Mouse (Mus musculus) megakaryocyte, embryonic 14.5 days (primary cell): Measurements from ENCODE around the gene Ppt2.

Experiments used
- FLI1 ChIP-seq: IDR thresholded peaks from 2 replicates; pipeline ENCODE4 v1.6.1; 2012; ENCODE audit warnings: low read length, inconsistent platforms, mixed read lengths
- GATA1 ChIP-seq: IDR thresholded peaks from 3 replicates; pipeline ENCODE4 v1.6.1; 2012; ENCODE audit warnings: mixed read lengths, low read length, inconsistent platforms, borderline replicate concordance

DNA sequence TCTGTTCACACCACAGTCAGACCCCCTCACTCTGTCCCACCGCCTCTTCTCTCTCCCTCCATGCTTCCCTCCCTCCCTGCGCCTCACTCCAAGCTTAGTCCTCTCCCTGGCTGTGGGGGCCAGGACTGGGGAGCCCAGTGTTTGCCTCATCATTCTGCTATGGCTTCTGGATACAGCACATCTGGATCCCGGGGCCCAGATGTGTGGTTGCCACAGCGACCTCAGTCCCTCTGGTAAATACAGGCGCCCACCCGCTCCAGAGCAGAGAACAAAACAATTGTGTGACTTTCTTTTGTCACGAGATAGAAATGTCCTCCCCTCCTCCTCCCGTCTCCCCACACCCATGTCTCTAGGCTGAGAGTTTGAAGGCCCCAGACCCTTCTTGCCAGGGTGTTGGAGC lies 28.4 kb upstream of the Ppt2 start:
- no peak for TF ChIP-seq GATA1
- no peak for TF ChIP-seq FLI1
